Mouse (Mus musculus) heart, postnatal 4 days (tissue): ENCODE measurements around the gene Olfr1253. TPM values are rescaled to one million over a fixed set of nuclear protein-coding genes. Genes with fewer than 3 reads are reported as not detected.

ENCODE experiments used
- DNase-seq: peaks from one replicate; pipeline ENCODE4 v3.0.0; 2021
- total RNA-seq, 2 experiments: library from RNA; stranded (reverse); gene quantifications; 2 replicates each; pipeline ENCODE4 v1.2.3; 2021

Olfr1253 gene
- total RNA-seq, result not detected

GRCm38 (mm10) chr2:89756990-89757389, at the start of gene Olfr1253:
Gene Olfr1253, minus strand, starts transcription at chr2:89757090.
- DNase-seq, result no peak

GRCm38 (mm10) chr2:89799583-89799982, 42.7 kb upstream of the Olfr1253 start:
- DNase-seq, result no peak

GRCm38 (mm10) chr2:89793519-89793918, 36.6 kb upstream of the Olfr1253 start, which contains the start of gene Olfr1254:
Gene Olfr1254, minus strand, starts transcription at chr2:89793619.
- no peak for DNase-seq

- no peak for DNase-seq
These were observed 32.0 kb downstream of the Olfr1253 start, which contains the start of gene Olfr1252 for GRCm38 (mm10) chr2:89724912-89725311. Gene Olfr1252, minus strand, starts transcription at chr2:89725012.

Other genes with a start within 250 kb of the Olfr1253 start
- gene Olfr1243, start 225.6 kb downstream of the Olfr1253 start, total RNA-seq, result not detected
- gene Olfr1245, start 178.6 kb downstream of the Olfr1253 start, total RNA-seq, result not detected
- gene Olfr1246, start 163.9 kb downstream of the Olfr1253 start, total RNA-seq, result not detected
- gene Olfr1247, start 143.0 kb downstream of the Olfr1253 start, total RNA-seq, result under 1 TPM in 1 of 2 experiments, not detected in 1; 0.07 TPM
- not detected for gene Olfr1248, start 138.8 kb downstream of the Olfr1253 start, total RNA-seq
- gene Olfr1249, start 122.1 kb downstream of the Olfr1253 start, total RNA-seq, result not detected
- gene Olfr1250, start 95.6 kb downstream of the Olfr1253 start, total RNA-seq, result not detected
- gene Olfr1251, start 85.2 kb downstream of the Olfr1253 start, total RNA-seq, result not detected
- not detected for gene Olfr1252, start 32.1 kb downstream of the Olfr1253 start, total RNA-seq
- not detected for gene Olfr1254, start 36.5 kb upstream of the Olfr1253 start, total RNA-seq
- gene Olfr1255, start 55.0 kb upstream of the Olfr1253 start, total RNA-seq, result not detected
- gene Olfr1256, start 84.5 kb upstream of the Olfr1253 start, total RNA-seq, result not detected
- gene Olfr48, start 91.1 kb upstream of the Olfr1253 start, total RNA-seq, result not detected
- not detected for gene Olfr1257, start 121.3 kb upstream of the Olfr1253 start, total RNA-seq
- gene Olfr1258, start 170.2 kb upstream of the Olfr1253 start, total RNA-seq, result not detected
- not detected for gene Olfr1259, start 191.6 kb upstream of the Olfr1253 start, total RNA-seq
- not detected for gene Olfr1260, start 217.2 kb upstream of the Olfr1253 start, total RNA-seq
- not detected for gene Olfr1261, start 234.1 kb upstream of the Olfr1253 start, total RNA-seq
- gene Olfr1262, start 243.1 kb upstream of the Olfr1253 start, total RNA-seq, result not detected